Mouse (Mus musculus): ENCODE measurements around the gene Gm27027. TPM values are rescaled to one million over a fixed set of nuclear protein-coding genes. Genes with fewer than 3 reads are reported as not detected.

The Gm27027 gene
- total and polyA plus RNA-seq, 2 experiments = not detected

GRCm38 (mm10) chr2:94002331-94002730 is 6.2 kb upstream of the Gm27027 start:
- Histone ChIP-seq H3K27ac (replicated peaks; ENCODE audit: insufficient read depth, low read depth, low read length) (no peak overlapping the region), H3K36me3 (ENCODE audit: control insufficient read depth, insufficient read depth, low read length) (peaks cover 63% of the 10 kb centered on the region), H3K4me3 (ENCODE audit: insufficient read depth, low read depth, low read length) (no peak overlapping the region), H3K27me3 (ENCODE audit: control insufficient read depth, insufficient read depth, low read length) (no peaks in the 10 kb centered on the region), H3K4me1 (ENCODE audit: control insufficient read depth, insufficient read depth, low read length) (no peaks in the 10 kb centered on the region), H3K79me2 (ENCODE audit: control insufficient read depth, insufficient read depth, low read length) (no peaks in the 10 kb centered on the region), H3K9ac (ENCODE audit: low read depth, low read length) (no peak overlapping the region)
- peak; percentile 44 for DNase-seq (ENCODE audit: extremely low read depth, low read depth, low spot score)
- WGBS = 11% methylated on average over 2 of the region's 2 CpGs
- TF ChIP-seq POLR2A (IDR thresholded peaks at IDR 0.05; ENCODE audit: extremely low read depth, insufficient read depth, low read length) (no peak), CTCF (IDR thresholded peaks at IDR 0.05; ENCODE audit: low read depth, low read length) (peak; percentile 70; the same call in 1 of the 2 replicates)

GRCm38 (mm10) chr2:94001918-94002317 is 5.8 kb upstream of the Gm27027 start:
- Histone ChIP-seq H3K4me3 (ENCODE audit: insufficient read depth, low read depth, low read length) (no peak overlapping the region), H3K79me2 (ENCODE audit: control insufficient read depth, insufficient read depth, low read length) (no peaks in the 10 kb centered on the region), H3K27ac (replicated peaks; ENCODE audit: insufficient read depth, low read depth, low read length) (no peak overlapping the region; the same call in 1 of the 2 replicates), H3K27me3 (ENCODE audit: control insufficient read depth, insufficient read depth, low read length) (no peaks in the 10 kb centered on the region), H3K9ac (ENCODE audit: low read depth, low read length) (no peak overlapping the region), H3K36me3 (ENCODE audit: control insufficient read depth, insufficient read depth, low read length) (peaks cover 63% of the 10 kb centered on the region), H3K4me1 (ENCODE audit: control insufficient read depth, insufficient read depth, low read length) (no peaks in the 10 kb centered on the region)
- DNase-seq (ENCODE audit: extremely low read depth, low read depth, low spot score) = no peak
- 73% methylated on average over 4 of the region's 4 CpGs for WGBS
- no peak for TF ChIP-seq CTCF (IDR thresholded peaks at IDR 0.05; ENCODE audit: low read depth, low read length)
- TF ChIP-seq POLR2A (IDR thresholded peaks at IDR 0.05; ENCODE audit: extremely low read depth, insufficient read depth, low read length) = no peak

GRCm38 (mm10) chr2:94001411-94001810 is 5.3 kb upstream of the Gm27027 start:
- WGBS = 87% methylated on average over 6 of the region's 6 CpGs
- Histone ChIP-seq H3K4me3 (ENCODE audit: insufficient read depth, low read depth, low read length) (no peak overlapping the region), H3K27ac (replicated peaks; ENCODE audit: insufficient read depth, low read depth, low read length) (no peak overlapping the region), H3K36me3 (ENCODE audit: control insufficient read depth, insufficient read depth, low read length) (peaks cover 58% of the 10 kb centered on the region), H3K27me3 (ENCODE audit: control insufficient read depth, insufficient read depth, low read length) (no peaks in the 10 kb centered on the region), H3K79me2 (ENCODE audit: control insufficient read depth, insufficient read depth, low read length) (no peaks in the 10 kb centered on the region), H3K9ac (ENCODE audit: low read depth, low read length) (no peak overlapping the region), H3K4me1 (ENCODE audit: control insufficient read depth, insufficient read depth, low read length) (no peaks in the 10 kb centered on the region)
- DNase-seq (ENCODE audit: extremely low read depth, low read depth, low spot score) = no peak
- TF ChIP-seq CTCF (IDR thresholded peaks at IDR 0.05; ENCODE audit: low read depth, low read length) (no peak), POLR2A (IDR thresholded peaks at IDR 0.05; ENCODE audit: extremely low read depth, insufficient read depth, low read length) (no peak)

GRCm38 (mm10) chr2:93992810-93993209 is 3.3 kb downstream of the Gm27027 start:
- no peak for TF ChIP-seq POLR2A (IDR thresholded peaks at IDR 0.05; ENCODE audit: extremely low read depth, insufficient read depth, low read length)
- TF ChIP-seq CTCF (IDR thresholded peaks at IDR 0.05; ENCODE audit: low read depth, low read length) = no peak

DNA sequence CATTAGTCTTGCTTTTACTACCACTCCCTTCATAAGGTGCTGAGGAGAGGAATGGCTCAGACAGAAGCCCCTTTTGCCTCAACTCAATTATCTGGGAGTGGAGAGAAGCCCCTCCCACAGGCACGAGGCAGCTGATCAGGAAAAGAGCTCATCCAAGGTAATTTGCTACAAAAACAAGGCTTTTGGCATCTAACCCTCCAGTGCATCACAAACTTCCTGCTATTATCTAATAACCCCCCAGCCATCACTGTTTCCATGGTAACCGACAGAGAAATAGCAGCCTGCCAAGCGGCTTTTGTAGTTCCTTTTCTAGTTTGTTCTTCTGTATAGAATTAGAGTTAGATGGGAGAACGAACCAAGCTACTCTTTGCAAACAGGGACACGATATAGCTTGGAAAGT is 3.9 kb downstream of the Gm27027 start:
- Histone ChIP-seq H3K36me3 (ENCODE audit: control insufficient read depth, insufficient read depth, low read length) (peaks cover 60% of the 10 kb centered on the region), H3K4me3 (ENCODE audit: insufficient read depth, low read depth, low read length) (no peak overlapping the region), H3K4me1 (ENCODE audit: control insufficient read depth, insufficient read depth, low read length) (no peaks in the 10 kb centered on the region; the same call in 1 of the 2 replicates), H3K27ac (replicated peaks; ENCODE audit: insufficient read depth, low read depth, low read length) (no peak overlapping the region; the same call in 1 of the 2 replicates), H3K9ac (ENCODE audit: low read depth, low read length) (no peak overlapping the region), H3K79me2 (ENCODE audit: control insufficient read depth, insufficient read depth, low read length) (no peaks in the 10 kb centered on the region), H3K27me3 (ENCODE audit: control insufficient read depth, insufficient read depth, low read length) (no peaks in the 10 kb centered on the region)
- no peak for TF ChIP-seq CTCF (IDR thresholded peaks at IDR 0.05; ENCODE audit: low read depth, low read length)
- TF ChIP-seq POLR2A (IDR thresholded peaks at IDR 0.05; ENCODE audit: extremely low read depth, insufficient read depth, low read length) = no peak
- 68% methylated on average over 5 of the region's 5 CpGs for WGBS
- peak; percentile 26 for DNase-seq (ENCODE audit: extremely low read depth, low read depth, low spot score)

More at GRCm38 (mm10) chr2:93992810-93993209, 3.3 kb downstream of the Gm27027 start:
- H3K4me3 ChIP-seq (ENCODE audit: insufficient read depth, low read depth, low read length) = no peak overlapping the region
- H3K27me3 ChIP-seq (ENCODE audit: control insufficient read depth, insufficient read depth, low read length) = no peaks in the 10 kb centered on the region
- 78% methylated on average over 3 of the region's 3 CpGs for WGBS
- peaks cover 60% of the 10 kb centered on the region for H3K36me3 ChIP-seq (ENCODE audit: control insufficient read depth, insufficient read depth, low read length)
- H3K79me2 ChIP-seq (ENCODE audit: control insufficient read depth, insufficient read depth, low read length) = no peaks in the 10 kb centered on the region
- no peaks in the 10 kb centered on the region; the same call in 1 of the 2 replicates for H3K4me1 ChIP-seq (ENCODE audit: control insufficient read depth, insufficient read depth, low read length)
- no peak overlapping the region for H3K9ac ChIP-seq (ENCODE audit: low read depth, low read length)
- DNase-seq (ENCODE audit: extremely low read depth, low read depth, low spot score) = no peak
- H3K27ac ChIP-seq (replicated peaks; ENCODE audit: insufficient read depth, low read depth, low read length) = 0 out of 2 replicates have a peak overlapping the region, but pooled peaks have one; percentile 26

DNA sequence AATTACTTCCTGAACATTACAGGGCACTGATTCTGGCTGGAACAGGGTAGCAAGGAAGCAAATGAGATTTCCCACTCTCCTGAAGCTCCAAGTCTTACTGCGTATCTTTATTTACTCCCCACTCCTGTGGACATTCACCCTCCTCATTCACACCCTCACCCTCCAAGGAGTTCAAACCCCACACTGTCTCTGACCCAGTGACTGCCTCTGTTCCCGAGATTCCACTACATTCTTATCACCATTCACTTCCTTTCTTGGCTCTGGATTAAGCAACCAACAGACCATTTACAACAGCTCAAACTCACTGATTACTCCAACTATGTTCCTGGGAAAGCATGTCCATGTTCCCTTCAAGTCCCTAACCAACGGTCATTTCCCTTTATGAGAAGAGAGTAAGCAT is 4.8 kb downstream of the Gm27027 start:
- Histone ChIP-seq H3K27ac (replicated peaks; ENCODE audit: insufficient read depth, low read depth, low read length) (0 out of 2 replicates have a peak overlapping the region, but pooled peaks have one; percentile 32), H3K9ac (ENCODE audit: low read depth, low read length) (no peak overlapping the region), H3K4me1 (ENCODE audit: control insufficient read depth, insufficient read depth, low read length) (no peaks in the 10 kb centered on the region; the same call in 1 of the 2 replicates), H3K36me3 (ENCODE audit: control insufficient read depth, insufficient read depth, low read length) (peaks cover 59% of the 10 kb centered on the region), H3K79me2 (ENCODE audit: control insufficient read depth, insufficient read depth, low read length) (no peaks in the 10 kb centered on the region), H3K4me3 (ENCODE audit: insufficient read depth, low read depth, low read length) (no peak overlapping the region), H3K27me3 (ENCODE audit: control insufficient read depth, insufficient read depth, low read length) (no peaks in the 10 kb centered on the region)
- no peak for TF ChIP-seq POLR2A (IDR thresholded peaks at IDR 0.05; ENCODE audit: extremely low read depth, insufficient read depth, low read length)
- no peak for TF ChIP-seq CTCF (IDR thresholded peaks at IDR 0.05; ENCODE audit: low read depth, low read length)
- 64% methylated on average over 3 of the region's 3 CpGs for WGBS
- peak; percentile 35 for DNase-seq (ENCODE audit: extremely low read depth, low read depth, low spot score)
